Mouse (Mus musculus): ENCODE measurements at regions not wholly inside any gene's neighbourhood (a gene's known extent, or its start where the extent isn't known, plus 50 kb on each side); places are given as distances from the start of the nearest gene placed in this dataset.

GRCm38 (mm10) chr14:100792094-100792493 lies 408.0 kb downstream of the Prr30 start:
- 0 out of 2 replicates have a peak, but pooled peaks cover 4% of the 10 kb centered on the region for H3K4me1 ChIP-seq (replicated peaks)
- no peak overlapping the region for H3K27ac ChIP-seq
- WGBS, result 80% methylated on average over 4 of the region's 4 CpGs
- no peak for ATAC-seq
- H3K4me2 ChIP-seq (replicated peaks), result no peak overlapping the region
- H3K9me3 ChIP-seq, result no peaks in the 10 kb centered on the region
- no peaks in the 10 kb centered on the region for H3K27me3 ChIP-seq
- H3K9ac ChIP-seq (replicated peaks), result no peak overlapping the region
- no peak overlapping the region for H3K4me3 ChIP-seq (replicated peaks)
- no peaks in the 10 kb centered on the region for H3K36me3 ChIP-seq

GRCm38 (mm10) chr14:100781882-100782281 lies 418.2 kb downstream of the Prr30 start:
- Histone ChIP-seq H3K4me2 (replicated peaks) (no peak overlapping the region), H3K36me3 (no peaks in the 10 kb centered on the region), H3K4me3 (replicated peaks) (no peak overlapping the region), H3K27me3 (no peaks in the 10 kb centered on the region), H3K27ac (no peak overlapping the region), H3K9ac (replicated peaks) (no peak overlapping the region), H3K4me1 (replicated peaks) (no peaks in the 10 kb centered on the region), H3K9me3 (no peaks in the 10 kb centered on the region)
- WGBS, result 75% methylated on average over 3 of the region's 3 CpGs
- no peak for ATAC-seq

- Histone ChIP-seq H3K27me3 (no peaks in the 10 kb centered on the region), H3K4me2 (replicated peaks) (no peak overlapping the region), H3K4me1 (replicated peaks) (peaks cover 19% of the 10 kb centered on the region), H3K9me3 (no peaks in the 10 kb centered on the region), H3K4me3 (replicated peaks) (no peak overlapping the region), H3K36me3 (no peaks in the 10 kb centered on the region), H3K27ac (no peak overlapping the region), H3K9ac (replicated peaks) (no peak overlapping the region)
- ATAC-seq, result no peak
- 45% methylated on average over 2 of the region's 2 CpGs for WGBS
These were observed 446.2 kb downstream of the Prr30 start for GRCm38 (mm10) chr14:100753951-100754350.

GRCm38 (mm10) chr14:100752746-100753145 lies 447.4 kb downstream of the Prr30 start:
- H3K9me3 ChIP-seq, result no peaks in the 10 kb centered on the region
- no peak for ATAC-seq
- peaks cover 19% of the 10 kb centered on the region for H3K4me1 ChIP-seq (replicated peaks)
- WGBS, result 91% methylated on average over 10 of the region's 10 CpGs
- no peak overlapping the region for H3K9ac ChIP-seq (replicated peaks)
- no peak overlapping the region for H3K4me2 ChIP-seq (replicated peaks)
- H3K27ac ChIP-seq, result no peak overlapping the region
- H3K36me3 ChIP-seq, result no peaks in the 10 kb centered on the region
- no peak overlapping the region for H3K4me3 ChIP-seq (replicated peaks)
- no peaks in the 10 kb centered on the region for H3K27me3 ChIP-seq

GRCm38 (mm10) chr14:100749737-100750541 lies 450.2 kb downstream of the Prr30 start:
- peak; percentile 98 for ATAC-seq
- Histone ChIP-seq H3K27ac (peak overlapping the region; percentile 78), H3K4me1 (replicated peaks) (peaks cover 19% of the 10 kb centered on the region), H3K9me3 (no peaks in the 10 kb centered on the region), H3K4me2 (replicated peaks) (peak overlapping the region; percentile 60), H3K36me3 (no peaks in the 10 kb centered on the region), H3K4me3 (replicated peaks) (peak overlapping the region; percentile 40), H3K27me3 (no peaks in the 10 kb centered on the region), H3K9ac (replicated peaks) (peak overlapping the region; percentile 65)
- 10% methylated on average over 19 of the region's 19 CpGs for WGBS

- Histone ChIP-seq H3K9ac (replicated peaks) (no peak overlapping the region), H3K4me2 (replicated peaks) (no peak overlapping the region), H3K36me3 (no peaks in the 10 kb centered on the region), H3K4me3 (replicated peaks) (no peak overlapping the region), H3K27me3 (no peaks in the 10 kb centered on the region), H3K9me3 (no peaks in the 10 kb centered on the region), H3K4me1 (replicated peaks) (no peaks in the 10 kb centered on the region), H3K27ac (no peak overlapping the region)
- WGBS, result 59% methylated on average over 4 of the region's 4 CpGs
- no peak for ATAC-seq
These were observed 450.8 kb upstream of the Klf12 start for GRCm38 (mm10) chr14:100735276-100735675.

- Histone ChIP-seq H3K9ac (replicated peaks) (no peak overlapping the region), H3K4me2 (replicated peaks) (no peak overlapping the region), H3K27ac (no peak overlapping the region), H3K27me3 (no peaks in the 10 kb centered on the region), H3K36me3 (no peaks in the 10 kb centered on the region), H3K9me3 (no peaks in the 10 kb centered on the region), H3K4me1 (replicated peaks) (no peaks in the 10 kb centered on the region), H3K4me3 (replicated peaks) (no peak overlapping the region)
- 88% methylated on average over 4 of the region's 4 CpGs for WGBS
- no peak for ATAC-seq
These were observed 444.0 kb upstream of the Klf12 start for GRCm38 (mm10) chr14:100728433-100728832.

- Histone ChIP-seq H3K4me2 (replicated peaks) (no peak overlapping the region), H3K9me3 (no peaks in the 10 kb centered on the region), H3K36me3 (no peaks in the 10 kb centered on the region), H3K9ac (replicated peaks) (no peak overlapping the region), H3K4me1 (replicated peaks) (no peaks in the 10 kb centered on the region), H3K4me3 (replicated peaks) (no peak overlapping the region), H3K27ac (no peak overlapping the region), H3K27me3 (no peaks in the 10 kb centered on the region)
- 85% methylated on average over 2 of the region's 2 CpGs for WGBS
- no peak for ATAC-seq
These were observed 443.2 kb upstream of the Klf12 start for GRCm38 (mm10) chr14:100727701-100728100.

GRCm38 (mm10) chr14:100724962-100725361 lies 440.5 kb upstream of the Klf12 start:
- peaks cover 8% of the 10 kb centered on the region for H3K4me1 ChIP-seq (replicated peaks)
- ATAC-seq, result no peak
- whole genome bisulfite sequencing, result 88% methylated on average over 8 of the region's 8 CpGs
- H3K36me3 ChIP-seq, result no peaks in the 10 kb centered on the region
- H3K27me3 ChIP-seq, result no peaks in the 10 kb centered on the region
- no peaks in the 10 kb centered on the region for H3K9me3 ChIP-seq
- H3K27ac ChIP-seq, result no peak overlapping the region
- no peak overlapping the region for H3K9ac ChIP-seq (replicated peaks)
- H3K4me2 ChIP-seq (replicated peaks), result no peak overlapping the region
- H3K4me3 ChIP-seq (replicated peaks), result no peak overlapping the region

GRCm38 (mm10) chr14:100720667-100721066 lies 436.2 kb upstream of the Klf12 start:
- Histone ChIP-seq H3K4me3 (replicated peaks) (no peak overlapping the region), H3K27ac (no peak overlapping the region), H3K27me3 (no peaks in the 10 kb centered on the region), H3K4me2 (replicated peaks) (no peak overlapping the region), H3K36me3 (no peaks in the 10 kb centered on the region), H3K9ac (replicated peaks) (no peak overlapping the region), H3K4me1 (replicated peaks) (peaks cover 13% of the 10 kb centered on the region), H3K9me3 (no peaks in the 10 kb centered on the region; the same call in 1 of the 2 replicates)
- 8% methylated on average over 1 of the region's 1 CpGs for WGBS
- ATAC-seq, result peak; percentile 69

GRCm38 (mm10) chr14:100714952-100715351 lies 430.5 kb upstream of the Klf12 start:
- Histone ChIP-seq H3K4me3 (replicated peaks) (no peak overlapping the region), H3K36me3 (no peaks in the 10 kb centered on the region), H3K27me3 (no peaks in the 10 kb centered on the region), H3K4me1 (replicated peaks) (peaks cover 26% of the 10 kb centered on the region), H3K27ac (peak overlapping the region; percentile 88), H3K4me2 (replicated peaks) (no peak overlapping the region), H3K9ac (replicated peaks) (no peak overlapping the region), H3K9me3 (no peaks in the 10 kb centered on the region; the same call in 1 of the 2 replicates)
- peak; percentile 42; the same call in 1 of the 2 replicates for ATAC-seq
- WGBS, result 45% methylated on average over 2 of the region's 2 CpGs

GRCm38 (mm10) chr14:100713999-100714471 lies 429.6 kb upstream of the Klf12 start:
- Histone ChIP-seq H3K36me3 (no peaks in the 10 kb centered on the region), H3K4me1 (replicated peaks) (peaks cover 21% of the 10 kb centered on the region), H3K9ac (replicated peaks) (no peak overlapping the region), H3K27ac (peak overlapping the region; percentile 88), H3K4me2 (replicated peaks) (no peak overlapping the region), H3K9me3 (no peaks in the 10 kb centered on the region; the same call in 1 of the 2 replicates), H3K4me3 (replicated peaks) (no peak overlapping the region), H3K27me3 (no peaks in the 10 kb centered on the region)
- peak; percentile 70 for ATAC-seq
- WGBS, result 34% methylated on average over 4 of the region's 4 CpGs
